Mouse (Mus musculus) ovary, postnatal 14 days (tissue): Measurements from ENCODE around the gene Sall1.

Experiments
- DNase-seq: peaks from one replicate; pipeline ENCODE4 v3.0.0; 2022; ENCODE audit warnings: low spot score

Sall1 gene

DNA sequence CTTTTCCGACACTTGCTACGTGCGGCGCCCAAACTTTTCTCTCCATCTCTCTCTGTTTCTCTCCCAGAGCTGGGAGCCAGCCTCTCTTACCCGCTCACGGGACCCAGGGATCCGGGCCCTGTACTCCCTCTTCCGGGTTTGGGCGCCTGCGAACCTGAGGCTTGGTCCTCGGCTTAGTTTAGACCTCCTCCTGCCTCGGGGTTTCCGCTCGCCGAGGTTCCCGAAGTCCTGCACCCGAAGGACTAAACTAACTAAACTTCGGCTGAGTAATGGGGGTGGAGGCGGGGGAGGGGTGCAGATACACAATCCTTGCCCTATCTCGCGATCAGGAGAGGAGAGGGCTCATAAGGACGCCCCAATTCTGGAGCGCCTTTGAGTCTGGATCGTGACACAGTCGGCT is at the start of gene Sall1:
Gene Sall1 (minus strand): TSS at position 223 of the 400 bp plus-strand sequence.
- DNase-seq = no peak

DNA sequence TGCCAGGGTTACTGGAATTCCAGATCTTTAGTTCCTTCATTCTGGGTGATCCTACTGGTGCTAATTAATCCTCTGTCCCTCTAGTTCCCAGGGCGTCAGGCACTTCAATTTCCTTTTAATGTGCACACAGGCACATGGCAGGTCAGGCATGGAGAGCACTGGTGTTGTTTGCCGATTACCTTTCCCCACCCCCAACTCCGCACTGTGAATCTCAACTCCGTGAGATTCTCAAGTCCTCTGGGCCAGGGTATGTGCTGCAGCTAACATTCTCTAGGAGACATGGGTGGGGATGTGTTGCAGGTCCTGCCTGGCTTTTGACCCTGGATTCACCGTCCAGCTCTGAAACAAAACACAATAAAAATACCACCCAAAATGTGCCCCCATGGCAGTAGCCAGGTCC is 46.0 kb upstream of the Sall1 start:
- no peak for DNase-seq

DNA sequence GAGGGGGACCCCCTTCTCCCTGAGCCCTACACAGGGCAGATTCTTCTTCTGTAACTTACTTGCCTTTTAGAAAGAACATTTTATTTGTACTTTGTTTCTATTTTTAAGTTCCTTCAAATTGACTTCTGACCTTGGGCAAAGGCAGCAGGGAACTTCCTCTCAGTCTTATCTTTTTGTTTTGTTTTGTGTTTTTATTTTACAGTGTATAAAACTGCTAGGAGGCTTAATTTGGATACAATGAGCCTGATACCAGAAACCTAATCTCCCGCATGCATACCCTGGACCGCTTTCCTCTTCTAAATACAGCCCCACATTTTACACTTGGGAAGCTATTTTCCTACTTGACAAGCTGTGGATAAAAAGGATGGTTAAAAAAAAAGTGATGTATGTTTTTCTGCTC is 35.2 kb upstream of the Sall1 start:
- no peak for DNase-seq

DNA sequence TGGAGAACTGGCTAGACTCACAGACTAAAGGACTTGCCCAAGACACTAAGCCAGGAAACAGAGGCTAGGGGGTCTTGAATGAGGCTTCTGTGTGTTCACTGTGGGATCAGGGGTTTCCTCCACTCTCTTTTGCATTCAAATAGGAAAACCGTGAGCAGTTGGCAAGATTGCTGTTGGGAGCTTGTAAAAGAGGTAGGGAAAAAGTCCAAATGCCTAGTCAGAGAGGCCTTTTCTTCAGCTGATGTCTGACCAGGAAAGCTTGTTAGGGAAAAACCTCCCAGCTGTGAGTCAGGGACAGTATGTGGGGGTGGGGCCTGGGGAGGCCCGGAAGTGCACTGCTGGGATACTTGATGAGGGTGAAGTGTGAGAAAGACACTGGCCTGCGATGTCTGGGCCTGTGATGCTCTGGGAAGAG is 29.0 kb upstream of the Sall1 start:
- no peak for DNase-seq

DNA sequence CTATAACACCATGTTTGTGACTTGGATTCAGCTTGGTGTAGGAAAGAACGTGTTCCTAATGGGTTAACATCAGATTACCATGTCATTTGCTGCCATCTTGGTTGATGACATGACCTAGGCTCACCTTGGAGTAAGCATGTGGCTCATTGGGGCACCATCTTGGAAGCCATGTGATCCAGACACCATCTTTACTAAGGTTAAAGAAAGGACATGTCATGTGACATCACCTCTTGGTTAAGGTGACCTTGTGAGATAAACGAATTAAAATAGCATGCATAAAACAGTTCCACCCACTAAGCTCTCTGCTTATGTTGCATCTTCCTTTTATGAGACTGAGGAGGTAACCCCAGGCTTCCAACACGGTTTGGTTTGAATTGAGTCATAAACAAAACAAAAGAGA is 23.5 kb upstream of the Sall1 start:
- DNase-seq = no peak

DNA sequence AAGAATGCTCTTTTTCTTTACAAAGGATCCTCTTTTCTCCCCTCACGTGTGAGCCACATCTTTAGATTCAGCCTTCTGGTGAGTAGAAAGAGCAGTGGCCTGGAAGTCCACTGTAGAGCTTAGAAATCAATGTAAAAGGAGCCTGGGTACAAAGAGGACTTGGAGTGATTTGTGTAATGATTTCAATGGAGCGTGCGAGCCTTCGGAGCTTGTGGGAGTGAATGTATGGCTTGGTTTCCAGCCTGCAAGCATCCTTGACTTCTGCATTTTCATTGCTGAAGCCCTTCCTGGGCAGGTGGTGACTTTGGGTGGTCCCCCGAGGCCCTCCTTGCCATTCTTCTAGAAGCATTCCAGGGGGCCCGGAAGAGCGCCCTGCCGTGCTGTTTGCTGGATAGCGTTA is 20.1 kb upstream of the Sall1 start:
- no peak for DNase-seq

DNA sequence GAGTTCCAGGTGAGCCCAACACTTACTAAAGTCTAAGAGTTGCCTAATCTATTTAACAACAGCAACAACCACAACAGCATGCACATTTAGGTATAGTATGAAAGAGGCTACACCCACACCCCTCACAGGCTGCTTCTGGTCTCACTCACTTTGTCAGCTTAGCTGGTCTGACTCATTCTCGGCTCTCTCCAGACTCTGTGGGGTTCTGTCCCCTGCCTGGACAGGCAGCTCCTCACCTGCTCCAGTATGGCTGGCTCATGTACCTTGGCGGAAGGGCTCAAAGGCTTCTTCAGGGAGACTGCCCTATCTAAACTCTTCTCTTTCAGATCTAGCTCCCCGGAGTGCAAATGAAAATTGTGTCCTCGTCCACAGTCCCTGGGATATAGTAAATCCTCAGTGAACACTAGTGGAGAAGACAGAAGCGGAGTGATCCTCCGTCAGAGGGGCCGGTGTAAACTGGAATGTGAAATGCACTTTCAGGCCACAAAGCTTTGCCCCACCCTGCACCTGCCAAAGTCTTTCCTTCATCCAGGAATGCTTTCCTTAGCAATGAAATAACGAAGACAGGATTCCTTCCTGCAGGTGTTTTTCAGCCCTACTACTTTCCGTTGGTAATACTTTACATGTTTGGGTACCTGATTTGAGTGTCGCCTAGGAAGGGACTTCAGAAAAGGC is 19.5 kb upstream of the Sall1 start:
- DNase-seq = no peak

DNA sequence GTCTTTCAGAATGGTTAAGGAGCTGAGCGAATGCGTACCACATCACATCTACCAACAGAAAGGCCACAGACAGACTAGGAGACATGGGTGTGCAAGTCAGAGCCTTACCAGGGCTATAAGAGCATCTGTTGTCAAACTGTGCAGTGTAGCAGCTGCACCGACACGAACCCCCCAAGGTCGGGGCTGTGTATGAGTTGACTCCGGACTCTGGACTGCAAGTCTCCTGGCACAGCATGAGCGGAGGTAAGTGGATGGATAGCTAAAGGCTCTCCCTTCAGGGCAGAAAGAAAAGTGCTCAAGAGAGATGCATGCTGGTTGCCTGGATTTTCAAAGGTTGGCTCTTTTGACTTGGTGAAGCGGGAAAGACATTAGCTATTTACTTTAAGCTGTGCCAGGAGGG is 16.8 kb upstream of the Sall1 start:
- no peak for DNase-seq

DNA sequence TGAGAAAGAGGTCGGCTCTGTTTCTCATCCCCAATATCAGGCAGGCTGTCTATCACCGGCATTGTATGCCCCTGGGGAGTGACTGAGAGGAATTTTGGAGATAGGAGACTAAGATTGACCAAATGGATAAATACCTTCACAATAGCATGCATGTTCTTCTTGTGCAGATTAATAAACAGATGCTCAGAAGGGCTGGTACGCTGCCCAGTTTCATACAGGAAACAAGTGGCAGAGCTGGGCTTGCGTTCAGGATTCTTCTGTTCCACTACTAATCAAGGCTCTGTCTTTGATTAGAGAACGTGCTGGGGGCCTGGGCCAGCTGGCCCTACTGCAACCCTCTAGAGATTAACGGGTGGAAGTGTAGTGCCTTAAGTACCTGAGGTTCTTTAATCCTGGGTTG is 15.5 kb upstream of the Sall1 start:
- no peak for DNase-seq

DNA sequence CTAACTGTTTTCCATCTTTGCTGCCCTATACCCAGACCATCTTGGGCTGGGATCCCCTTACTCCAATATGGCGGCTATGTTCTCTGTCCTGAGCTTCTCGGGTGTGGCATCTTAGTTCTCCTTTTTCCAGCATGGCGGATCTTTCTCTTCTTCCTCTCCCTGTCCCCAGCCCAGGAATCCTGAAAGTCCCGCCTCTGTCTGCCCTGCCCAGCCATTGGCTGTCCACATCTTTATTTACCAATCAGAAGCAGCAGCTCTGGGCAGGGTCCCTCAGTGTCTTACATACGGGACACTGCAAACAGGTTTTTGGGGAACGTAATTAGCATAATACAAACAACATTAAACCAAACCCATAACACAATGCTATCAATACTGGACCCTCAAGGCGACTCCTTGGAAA is 8.9 kb upstream of the Sall1 start:
- DNase-seq = no peak

DNA sequence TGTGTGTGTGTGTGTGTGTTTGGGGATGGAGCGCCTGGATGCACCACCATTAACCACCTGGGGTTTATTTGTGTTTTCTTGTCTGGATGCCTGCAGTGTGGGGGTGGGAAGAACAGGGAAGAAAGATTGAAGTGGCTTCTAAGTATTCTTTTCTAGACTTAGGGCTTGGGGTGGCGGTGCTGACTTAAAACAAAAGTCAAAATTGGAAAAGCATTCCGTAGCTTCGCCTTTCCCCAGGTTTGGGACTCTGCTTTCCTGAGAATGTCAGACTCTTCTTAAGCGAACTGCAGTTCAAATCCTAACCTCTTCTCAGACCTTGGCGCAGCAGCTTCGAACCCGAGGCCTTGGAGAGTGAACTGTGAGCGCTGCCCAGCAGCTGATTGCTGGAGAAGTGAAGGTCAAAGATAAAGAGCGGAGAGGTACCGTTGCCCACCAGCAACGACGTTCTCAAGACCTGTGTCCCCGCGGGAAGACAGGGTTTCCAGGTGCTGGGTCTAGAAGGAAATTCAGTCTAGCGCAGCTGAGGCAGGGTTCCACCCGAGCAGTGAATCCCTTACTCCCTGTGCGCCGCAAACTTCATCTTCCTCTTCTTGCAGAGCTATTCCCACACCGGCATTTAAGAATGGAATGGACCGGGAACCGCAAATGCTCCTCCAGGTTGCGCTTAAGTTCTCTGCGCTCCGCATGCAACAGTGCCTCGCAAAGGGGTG is 2.8 kb upstream of the Sall1 start:
- no peak for DNase-seq

DNA sequence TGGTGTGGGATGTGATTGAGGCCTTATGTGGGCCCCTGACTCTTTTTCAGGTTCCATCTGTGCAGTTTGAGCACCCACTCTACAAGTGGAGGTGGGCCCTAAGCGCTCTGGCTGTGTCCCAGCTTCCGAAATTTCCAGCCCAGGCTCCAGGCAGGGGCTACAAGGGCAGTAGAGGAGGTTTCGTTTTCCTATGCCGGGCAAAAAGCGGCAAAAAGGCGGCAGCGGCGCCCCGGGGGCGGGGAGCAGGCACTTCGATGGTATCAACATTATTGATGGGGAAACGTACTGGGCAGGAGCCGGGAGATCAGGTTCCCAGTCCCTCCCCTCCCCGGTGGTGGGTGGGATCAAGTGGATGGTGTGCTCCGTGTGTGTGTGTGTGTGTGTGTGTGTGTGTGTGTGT is 2.3 kb upstream of the Sall1 start:
- no peak for DNase-seq

DNA sequence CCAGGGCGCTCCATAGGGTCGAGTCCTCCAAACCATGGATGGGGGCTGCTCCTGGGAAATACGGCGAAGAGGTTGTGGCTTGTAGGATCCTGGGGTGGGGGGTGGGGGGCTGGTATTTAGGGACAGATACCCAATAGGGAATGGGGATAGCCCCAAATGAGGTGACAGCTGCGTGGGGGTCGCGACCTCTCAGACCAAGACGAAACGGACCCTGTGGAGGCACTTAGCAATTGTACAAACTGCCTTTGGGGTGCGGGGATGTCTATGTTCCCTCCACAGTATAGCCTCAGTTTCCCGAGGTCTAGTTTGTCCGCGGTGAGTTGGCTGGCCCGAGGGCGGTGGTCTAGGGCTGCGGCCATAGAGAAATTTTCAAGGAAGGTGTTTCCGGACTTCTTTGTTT is 1.8 kb upstream of the Sall1 start:
- no peak for DNase-seq

DNA sequence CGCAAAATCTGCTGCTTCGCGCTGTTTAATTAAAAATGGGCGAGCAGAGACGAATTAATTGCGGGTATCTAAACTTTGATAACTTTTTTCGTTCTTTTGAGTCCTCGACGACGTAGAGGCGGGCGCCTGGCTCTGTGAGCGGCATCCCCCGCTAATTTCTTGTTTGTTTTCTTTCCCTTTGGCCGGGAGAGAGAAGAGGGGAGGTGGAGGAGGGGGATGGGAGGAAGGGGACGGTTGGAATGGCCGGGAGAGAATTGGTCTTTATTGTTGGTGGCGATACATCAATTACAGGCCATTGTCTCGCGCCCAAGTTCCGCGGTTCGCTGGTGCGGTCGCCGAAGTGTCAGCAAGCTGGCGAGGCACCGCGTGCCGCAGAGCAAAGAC is 1.2 kb upstream of the Sall1 start:
- DNase-seq = no peak

DNA sequence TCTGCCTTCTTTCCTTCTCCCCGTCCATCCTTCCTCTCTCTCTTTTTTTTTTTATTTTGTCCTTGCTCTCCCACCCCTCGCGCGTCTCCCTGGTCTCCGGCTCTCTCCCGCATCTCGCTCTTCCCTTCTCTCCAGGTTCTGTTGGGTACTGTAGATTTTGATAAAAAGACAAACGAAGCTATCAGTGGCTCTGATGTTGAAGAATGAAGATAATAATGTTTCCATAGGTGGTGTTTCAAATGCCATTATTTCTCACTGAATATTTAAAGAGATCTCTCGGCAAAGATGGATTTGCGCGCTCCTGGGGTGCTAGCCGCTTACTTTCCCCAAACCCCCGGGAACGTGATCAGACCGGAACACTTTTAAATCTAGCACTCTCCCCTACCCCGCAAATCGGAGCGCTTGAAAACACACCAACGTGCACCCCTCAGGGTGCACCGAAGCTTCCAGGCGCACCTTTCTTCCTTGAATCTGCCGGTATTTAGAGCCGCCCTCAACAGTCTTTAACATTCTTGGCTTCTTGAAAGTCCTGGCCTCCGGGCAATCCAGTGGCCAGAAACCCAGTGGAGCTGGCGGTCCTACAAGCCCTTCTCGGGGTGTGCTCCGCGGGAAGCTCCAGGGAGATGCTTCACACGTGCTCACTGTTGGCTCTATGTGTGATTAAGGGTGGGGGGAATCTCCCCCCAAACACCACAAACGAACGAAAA is 702 bp upstream of the Sall1 start:
- DNase-seq = no peak

DNA sequence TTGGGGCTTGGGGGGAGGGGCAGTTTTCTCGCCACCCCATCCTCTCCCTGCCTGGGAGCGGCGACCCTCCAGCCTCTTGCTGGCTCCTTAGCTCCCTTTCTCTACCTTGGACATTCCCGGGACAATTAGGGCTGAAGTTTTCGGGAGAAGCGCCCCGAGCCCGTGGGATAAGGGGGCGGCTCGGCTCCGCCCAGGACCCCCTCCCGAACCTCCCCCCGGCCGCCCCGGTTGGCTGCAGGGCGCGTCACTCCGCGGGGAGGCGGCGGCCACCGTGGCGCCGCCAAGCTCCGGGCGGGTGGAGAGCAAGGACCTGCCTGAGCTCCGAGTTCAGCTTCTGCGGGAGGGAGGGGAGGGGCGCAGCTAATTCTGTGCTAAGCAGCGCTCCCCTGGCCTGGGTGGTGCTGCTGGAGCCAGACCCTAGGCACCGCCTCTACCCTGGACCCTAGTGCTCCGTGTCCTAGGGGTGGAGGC is 556 bp downstream of the Sall1 start:
- DNase-seq = peak; percentile 61

DNA sequence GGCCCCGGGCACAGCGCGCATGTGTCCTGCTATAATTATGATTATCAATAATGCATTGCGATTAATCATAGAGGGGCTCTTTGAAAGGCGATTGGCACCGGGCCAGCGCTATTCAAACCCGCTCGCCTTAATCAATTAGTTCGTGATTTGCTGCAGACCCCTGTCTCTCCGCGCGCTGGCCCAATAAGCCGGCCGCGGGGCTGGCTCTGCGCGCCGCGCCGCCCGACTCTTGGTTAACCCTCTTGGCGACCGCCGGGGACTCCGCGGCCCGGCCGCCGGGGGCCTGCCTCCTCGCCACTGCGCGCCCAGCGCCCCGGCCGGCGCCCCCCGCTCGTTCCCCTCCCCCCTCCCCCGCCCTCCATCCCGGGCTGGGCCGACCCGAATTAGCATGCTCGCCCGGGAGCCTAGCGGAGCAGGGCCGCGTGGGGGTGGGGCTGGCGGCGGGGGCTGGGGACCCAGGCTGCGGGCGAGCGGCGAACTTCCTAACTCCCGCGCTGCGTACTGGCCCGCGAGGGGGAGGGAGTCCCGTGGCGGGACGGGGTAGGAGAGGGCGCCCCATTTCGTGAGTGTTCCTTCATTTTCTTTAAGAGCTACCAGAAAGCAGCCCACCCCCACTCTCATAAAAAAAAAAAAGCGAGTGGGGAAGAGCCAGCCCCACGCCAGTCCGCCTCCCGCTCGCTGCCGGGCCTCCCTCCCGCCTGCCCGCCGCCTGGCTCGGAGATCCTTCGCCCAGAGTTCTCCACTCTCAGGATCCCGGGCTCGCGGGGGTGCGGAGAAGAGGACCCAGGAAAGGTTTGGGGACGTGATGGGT is 1.2 kb downstream of the Sall1 start:
- DNase-seq = peak; percentile 63

DNA sequence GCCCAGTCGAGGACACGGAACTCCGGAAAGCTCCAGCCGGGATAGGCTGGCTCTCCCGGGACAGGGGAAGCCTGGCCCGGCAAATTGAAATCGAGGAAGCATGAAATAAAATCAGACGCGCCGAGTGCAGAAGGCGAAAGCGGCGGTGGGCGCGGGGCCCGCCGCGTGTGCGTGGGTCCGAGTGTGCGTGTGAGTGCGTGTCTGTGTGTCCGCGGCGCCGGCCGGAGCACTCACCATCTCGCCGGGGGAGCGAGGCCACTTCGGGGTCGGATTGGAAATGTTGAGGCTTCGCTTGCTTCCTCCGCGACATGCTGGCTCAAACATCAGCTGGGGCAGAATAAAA is 1.9 kb downstream of the Sall1 start:
- DNase-seq = no peak

DNA sequence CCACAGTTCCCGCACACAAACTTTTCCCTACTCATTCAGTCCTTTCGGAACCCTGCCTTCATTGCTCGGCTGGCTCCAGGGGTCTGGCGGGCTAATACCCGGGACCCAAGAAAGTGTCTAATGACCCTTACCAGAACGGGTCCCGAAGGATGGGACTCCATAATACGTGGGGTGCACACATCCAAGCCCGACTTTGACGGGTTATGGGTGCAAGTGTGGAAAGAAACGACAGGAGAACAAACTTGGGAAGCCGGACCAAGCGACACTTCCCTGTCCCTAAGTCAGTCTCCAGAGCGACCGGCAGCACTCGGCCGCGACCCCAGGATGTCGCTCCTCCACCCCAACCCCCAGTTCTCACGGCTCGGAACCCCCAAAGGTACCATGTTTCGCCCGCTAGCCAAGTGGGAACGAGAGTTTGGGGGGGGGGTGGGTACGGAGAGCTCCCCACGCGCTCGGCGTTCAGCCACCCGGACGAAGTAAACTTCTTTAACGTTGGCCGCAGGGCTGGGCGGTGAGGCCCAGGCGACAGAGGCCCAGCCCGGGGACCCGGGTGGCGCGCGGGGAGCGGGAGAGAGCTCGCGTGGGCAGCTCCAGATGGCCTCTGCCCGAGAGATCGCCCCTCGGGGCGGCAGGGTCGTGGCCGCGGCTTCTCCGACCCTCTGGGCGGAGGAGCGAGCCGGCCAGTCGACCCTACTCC is 2.4 kb downstream of the Sall1 start:
- DNase-seq = no peak

DNA sequence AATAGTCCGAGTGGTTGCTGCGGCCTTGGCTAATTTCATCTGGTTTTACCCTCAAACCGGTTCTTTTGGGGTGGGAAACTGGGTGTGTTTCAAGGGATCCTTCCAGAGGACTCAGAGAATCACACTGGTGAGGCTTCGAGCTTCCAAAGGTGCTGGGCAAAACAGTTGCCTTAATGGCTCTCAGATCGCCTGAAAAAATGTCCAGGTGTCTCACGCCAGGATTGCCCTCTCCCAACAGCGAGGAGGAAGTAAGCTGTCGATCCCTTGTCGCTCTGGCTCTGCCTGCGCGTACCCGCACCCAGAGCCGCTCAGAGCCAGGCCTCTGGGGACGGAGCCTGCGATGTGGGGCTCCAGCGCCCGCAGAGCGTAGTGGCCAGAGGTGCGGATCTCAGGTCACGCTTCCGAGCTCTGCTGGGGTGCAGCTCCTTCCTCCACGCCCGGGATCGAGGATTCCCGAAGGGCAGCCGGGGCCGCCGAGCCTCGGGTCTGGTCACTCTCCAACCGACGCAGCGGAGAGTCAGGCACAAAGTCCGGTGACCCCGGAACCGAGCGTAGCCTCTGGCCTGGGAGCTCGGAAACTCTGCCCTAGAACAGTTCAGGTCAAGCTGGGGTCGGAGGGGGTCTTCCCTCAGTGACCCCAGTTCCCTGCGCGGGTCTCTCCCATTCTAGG is 3.1 kb downstream of the Sall1 start:
- no peak for DNase-seq

DNA sequence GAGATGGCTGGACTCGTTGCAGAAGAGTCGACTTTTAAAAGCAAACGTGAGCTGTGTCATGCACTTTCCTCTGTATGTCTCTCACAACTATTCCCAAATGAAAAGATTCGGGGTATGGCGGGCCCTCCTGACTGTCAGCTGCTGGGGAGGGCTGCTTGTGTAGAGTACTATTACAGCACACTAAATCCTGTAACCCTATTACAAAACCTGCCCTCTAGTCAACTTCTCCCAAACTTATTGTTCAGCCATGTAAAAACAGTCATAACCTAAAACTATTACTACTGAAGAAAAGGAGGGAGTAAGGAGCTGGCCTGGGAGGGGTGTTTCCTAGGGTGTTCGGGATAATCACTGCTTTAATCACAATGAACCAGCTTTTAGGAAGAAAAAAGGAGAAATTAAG is 4.1 kb downstream of the Sall1 start:
- DNase-seq = no peak
